Mouse (Mus musculus): ENCODE data around the gene Rbms2. TPM values are rescaled to one million over a fixed set of nuclear protein-coding genes. Genes with fewer than 3 reads are reported as not detected.
A peak's percentile ranks its signal among the peaks of the same experiment; 100 is the strongest.
"Not testable (repeated sequence)": the region's sequence is repeated elsewhere in the genome, so short reads cannot be mapped to it uniquely, and the experiment has no call there.

Rbms2 gene
- total RNA-seq (2015) (9.3 and 13.7 TPM in 2 replicates), total RNA-seq (2017) (2.5 and 7.2 TPM in 2 replicates)

DNA sequence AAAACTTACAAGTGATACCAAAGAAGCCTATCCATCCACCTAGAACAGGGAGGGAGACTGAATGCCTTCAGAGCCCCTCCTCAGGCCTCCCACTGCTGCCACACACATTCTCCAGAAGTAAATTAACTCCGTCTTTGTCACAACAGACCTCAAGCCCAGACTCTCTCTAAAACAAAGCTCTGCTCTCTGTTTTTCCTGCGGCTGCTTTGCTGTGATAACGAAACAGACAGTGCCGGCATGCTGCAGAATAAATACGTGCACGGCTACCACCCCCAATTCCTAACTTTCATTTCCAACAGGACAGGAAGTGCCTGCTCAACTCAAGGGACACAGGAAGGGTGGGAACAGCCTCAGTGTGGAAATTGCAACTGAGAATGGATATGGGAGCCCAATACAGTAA, at the start of gene Rbms2:
Gene Rbms2 (minus strand): TSS at position 309 of the 400 bp plus-strand sequence.
- ATAC-seq (replicated peaks; ENCODE audit: poor library complexity), result peak; percentile 27; the same call in 1 of the 2 replicates

DNA sequence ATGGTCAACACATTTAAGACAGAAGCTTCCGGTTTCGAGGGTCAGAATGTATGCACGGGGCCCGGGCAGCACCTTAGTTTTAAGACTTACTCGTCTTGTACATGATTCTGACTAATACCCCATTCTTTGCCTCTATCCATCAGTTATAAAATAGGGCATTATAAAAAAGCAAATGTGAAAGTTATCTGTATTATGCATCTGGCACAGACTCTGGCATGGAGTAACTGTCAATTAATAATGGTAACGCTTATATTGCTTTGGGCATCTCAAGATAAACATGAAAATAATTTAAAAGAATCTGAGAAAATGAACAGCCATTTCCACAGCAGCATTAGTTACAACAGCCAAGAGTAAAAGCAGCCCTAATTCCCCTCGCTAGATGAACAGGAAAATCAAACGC, 47.9 kb upstream of the Rbms2 start:
- ATAC-seq (replicated peaks; ENCODE audit: poor library complexity), result no peak

GRCm38 (mm10) chr10:128227592-128227991, 47.5 kb upstream of the Rbms2 start:
- peak; percentile 13; the same call in 1 of the 2 replicates for ATAC-seq (replicated peaks; ENCODE audit: poor library complexity)

DNA sequence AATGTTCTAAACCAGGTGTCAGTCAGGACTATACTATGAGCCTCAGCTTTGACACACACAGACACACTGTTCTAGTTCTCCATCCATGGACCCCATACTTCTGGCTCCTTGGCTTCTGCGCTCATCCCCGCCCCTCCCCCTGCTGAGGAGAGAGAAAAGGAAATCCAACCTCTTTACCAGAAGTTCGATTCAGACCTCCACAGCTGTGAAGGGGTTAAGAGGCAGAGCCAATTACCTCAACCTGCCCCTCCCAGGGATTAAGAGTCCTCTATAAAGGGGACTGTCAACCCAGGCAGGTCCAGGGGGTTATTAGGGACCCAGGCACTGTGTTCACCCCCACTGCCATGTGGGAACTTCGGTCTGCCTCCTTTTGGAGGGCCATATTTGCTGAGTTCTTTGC, 45.4 kb upstream of the Rbms2 start, which contains the start of gene Mip:
Gene Mip (plus strand): TSS at position 301 of the 400 bp plus-strand sequence.
- ATAC-seq (replicated peaks; ENCODE audit: poor library complexity), result no peak

GRCm38 (mm10) chr10:128225064-128225463, 45.0 kb upstream of the Rbms2 start:
- no peak for ATAC-seq (replicated peaks; ENCODE audit: poor library complexity)

GRCm38 (mm10) chr10:128221533-128222286, 41.6 kb upstream of the Rbms2 start:
- ATAC-seq (replicated peaks; ENCODE audit: poor library complexity), result no peak

DNA sequence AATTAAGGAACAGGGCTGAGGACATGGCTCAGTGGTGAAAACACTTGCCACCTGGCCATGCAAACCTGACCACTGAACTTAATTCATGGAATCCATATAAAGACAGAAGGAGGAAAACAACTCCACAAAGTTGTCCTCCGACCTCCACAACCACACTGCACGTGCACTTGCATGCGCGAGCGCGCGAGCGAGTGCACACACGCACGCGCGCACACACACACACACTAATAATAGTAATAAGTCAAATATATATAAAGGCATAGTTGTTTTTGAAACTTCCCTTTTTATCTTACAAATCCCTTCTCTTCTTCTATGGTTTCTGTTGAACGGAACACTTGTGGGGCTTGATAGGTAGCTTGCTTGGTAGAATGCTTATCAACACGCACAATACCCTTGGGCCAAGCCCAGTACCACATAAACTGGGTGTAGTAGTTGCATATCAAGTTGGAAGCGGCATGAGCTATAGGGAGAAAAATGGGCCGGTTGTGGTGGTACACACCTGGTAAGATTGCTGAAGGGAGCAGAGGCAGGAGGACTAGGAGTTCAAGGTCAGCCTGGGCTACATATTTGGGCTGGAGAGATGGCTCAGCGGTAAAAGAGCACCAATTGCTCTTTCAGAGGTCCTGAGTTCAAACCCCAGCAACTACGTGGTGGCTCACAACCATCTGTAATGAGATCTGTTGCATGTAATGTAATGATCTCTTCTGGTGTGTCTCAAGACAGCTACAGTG, 38.5 kb upstream of the Rbms2 start:
- peak; percentile 93 for ATAC-seq (replicated peaks; ENCODE audit: poor library complexity)

GRCm38 (mm10) chr10:128214981-128215380, 34.9 kb upstream of the Rbms2 start:
- no peak for ATAC-seq (replicated peaks; ENCODE audit: poor library complexity)

GRCm38 (mm10) chr10:128214112-128214511, 34.0 kb upstream of the Rbms2 start:
- ATAC-seq (replicated peaks; ENCODE audit: poor library complexity), result not testable (repeated sequence)

DNA sequence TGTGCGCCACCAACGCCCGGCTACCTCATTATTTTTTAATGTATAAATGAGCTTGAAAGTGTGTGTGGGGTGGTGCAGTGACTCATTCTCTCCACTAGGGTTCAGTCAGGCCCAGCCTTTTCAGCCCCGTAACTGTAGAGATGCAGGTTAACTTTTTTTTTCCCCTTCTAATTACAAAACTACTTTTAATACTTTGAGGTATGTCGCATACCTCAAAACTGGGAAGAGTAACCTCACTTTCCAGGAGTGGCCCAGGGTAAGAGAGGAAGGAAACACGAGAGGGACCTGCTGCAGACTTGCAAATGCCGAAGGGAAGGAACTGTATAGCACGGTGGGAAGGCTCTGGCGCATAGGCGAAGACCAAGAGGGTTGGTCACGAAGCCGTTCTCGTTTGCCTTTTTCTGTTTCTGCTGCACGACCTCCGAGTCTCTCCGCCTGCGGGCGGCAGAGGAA, 32.8 kb upstream of the Rbms2 start:
- peak; percentile 67 for ATAC-seq (replicated peaks; ENCODE audit: poor library complexity)

DNA sequence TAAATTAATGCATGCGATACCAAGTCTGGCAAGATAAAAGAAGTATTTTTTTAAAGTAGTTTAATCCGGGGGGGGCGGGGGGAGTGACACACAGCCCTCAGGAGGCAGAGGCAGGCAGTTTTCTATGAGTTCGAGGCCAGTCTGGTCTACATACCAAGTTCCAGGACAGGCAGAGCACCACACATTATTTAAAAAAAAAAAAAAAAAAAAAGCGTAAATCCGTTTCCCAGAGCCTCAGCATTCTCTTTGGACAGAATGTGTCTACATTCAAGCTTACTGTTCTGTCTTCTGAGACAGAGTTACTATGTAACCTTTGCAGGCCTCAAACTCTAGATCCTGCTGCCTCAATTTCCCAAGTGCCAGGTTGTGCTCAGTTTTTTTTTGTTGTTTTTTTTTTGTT, 32.1 kb upstream of the Rbms2 start:
- no peak for ATAC-seq (replicated peaks; ENCODE audit: poor library complexity)

DNA sequence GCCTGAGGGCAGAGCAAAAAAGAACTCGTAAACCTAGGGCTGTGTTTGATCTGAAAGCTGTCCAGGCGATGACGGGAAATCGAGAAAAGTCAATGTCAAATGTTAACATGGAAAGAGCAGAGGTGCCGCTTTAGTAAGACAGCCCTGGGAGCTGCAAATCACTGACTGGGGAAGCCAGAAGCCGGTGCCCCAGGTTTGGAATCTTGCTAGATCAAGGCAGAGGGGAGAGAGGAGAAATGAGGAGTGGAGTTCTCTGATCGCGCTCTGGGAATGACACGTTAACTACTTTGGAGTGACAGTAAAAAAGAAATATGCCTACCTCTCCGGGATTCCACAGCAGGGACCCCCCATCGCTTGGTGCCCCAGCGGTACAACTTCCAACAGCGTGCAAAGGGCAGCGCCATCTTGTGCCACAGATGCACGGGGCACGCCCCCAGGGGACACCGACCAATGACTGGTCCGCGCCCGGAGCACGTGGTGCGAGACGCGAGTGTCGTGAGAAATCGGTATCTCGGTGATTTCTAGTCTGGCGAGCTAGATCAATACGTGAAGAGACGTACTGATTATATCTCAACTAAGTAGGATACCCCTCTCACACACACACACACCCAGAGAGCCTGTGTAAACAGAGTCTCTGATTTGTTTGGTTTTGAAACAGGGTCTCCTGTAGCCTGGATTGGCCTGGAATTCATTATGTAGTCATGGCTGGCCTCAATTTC, 31.5 kb upstream of the Rbms2 start, which contains the start of gene Spryd4:
Gene Spryd4 (minus strand): TSS at position 418 of the 719 bp plus-strand sequence.
- peak; percentile 83 for ATAC-seq (replicated peaks; ENCODE audit: poor library complexity)

DNA sequence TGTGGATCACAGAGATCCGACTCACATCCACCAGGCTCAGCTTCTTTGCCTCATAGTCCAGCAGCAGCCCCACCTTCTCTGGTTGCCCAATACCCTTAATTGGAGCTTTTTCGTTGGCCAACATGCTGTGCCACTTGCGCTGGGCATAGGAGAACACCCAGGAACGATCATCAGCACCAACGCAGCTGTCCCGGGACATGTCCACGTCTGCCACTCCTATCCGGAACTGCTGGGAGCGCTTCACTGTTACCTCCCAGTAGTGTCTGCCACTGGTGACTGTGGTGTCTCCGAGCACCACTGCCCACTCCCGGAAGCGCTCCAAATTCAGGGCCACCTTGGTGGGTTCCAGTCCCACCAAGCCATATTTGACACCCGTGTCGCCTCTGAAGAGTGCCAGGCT, 30.9 kb upstream of the Rbms2 start:
- ATAC-seq (replicated peaks; ENCODE audit: poor library complexity), result peak; percentile 21

GRCm38 (mm10) chr10:128210131-128210530, 30.0 kb upstream of the Rbms2 start:
- peak; percentile 49 for ATAC-seq (replicated peaks; ENCODE audit: poor library complexity)

- ATAC-seq (replicated peaks; ENCODE audit: poor library complexity), result no peak
Observed at GRCm38 (mm10) chr10:128209311-128210009, 29.4 kb upstream of the Rbms2 start.

DNA sequence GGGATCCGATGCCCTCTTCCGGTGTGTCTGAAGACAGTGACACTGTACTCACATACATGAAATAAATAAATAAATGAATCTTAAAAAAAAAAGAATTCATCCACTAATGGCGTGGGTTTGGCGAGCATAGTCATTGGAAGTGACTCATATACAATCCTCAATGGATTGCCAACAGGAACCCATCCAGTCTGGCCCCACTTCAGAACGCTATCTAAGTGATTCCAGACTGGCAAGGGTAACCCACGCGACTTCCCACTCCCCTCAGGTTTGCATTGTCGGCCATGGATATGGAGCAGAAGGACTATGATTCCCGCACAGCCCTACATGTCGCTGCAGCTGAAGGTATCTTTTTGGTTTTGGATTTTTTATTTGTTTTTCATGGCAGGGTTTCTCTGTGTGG, 28.2 kb upstream of the Rbms2 start:
- no peak for ATAC-seq (replicated peaks; ENCODE audit: poor library complexity)

DNA sequence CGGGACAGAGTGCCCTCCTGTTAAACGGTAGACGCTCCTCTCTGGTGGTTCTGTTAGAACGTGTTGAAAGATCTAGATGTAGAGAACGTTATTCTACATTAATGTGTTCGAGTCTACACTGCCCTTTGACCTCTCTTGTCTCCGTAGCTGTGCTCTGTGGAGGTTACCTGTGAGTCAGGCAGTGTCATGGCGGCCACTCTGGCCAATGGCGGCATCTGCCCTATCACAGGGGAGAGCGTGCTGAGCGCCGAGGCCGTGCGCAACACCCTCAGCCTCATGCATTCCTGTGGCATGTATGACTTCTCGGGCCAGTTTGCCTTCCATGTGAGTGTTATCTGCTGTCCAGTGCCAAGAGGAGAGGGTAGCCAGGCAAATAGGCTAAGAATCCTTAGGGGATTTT, 24.8 kb upstream of the Rbms2 start:
- ATAC-seq (replicated peaks; ENCODE audit: poor library complexity), result no peak

DNA sequence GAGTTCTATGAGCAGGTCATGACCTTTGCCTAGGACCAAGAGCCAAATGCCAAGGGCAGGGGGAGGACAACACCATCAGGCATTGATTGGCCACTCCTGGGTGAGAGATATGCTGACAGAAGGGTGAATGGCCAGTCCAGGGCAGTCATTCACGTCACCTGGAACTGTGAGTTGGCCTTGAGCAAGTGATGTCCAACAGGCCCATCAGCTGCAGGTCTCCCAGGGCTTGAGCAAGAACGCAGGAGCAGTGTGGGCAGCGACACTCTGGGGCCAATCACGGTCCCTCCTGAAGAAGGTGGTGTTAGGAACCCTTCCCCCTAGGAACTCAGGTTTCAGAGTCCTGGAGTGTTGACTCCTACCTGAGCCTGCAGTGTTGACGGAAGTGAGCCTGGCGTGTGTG, 21.8 kb upstream of the Rbms2 start:
- no peak for ATAC-seq (replicated peaks; ENCODE audit: poor library complexity)

GRCm38 (mm10) chr10:128194551-128195461, 14.7 kb upstream of the Rbms2 start:
- peak; percentile 61 for ATAC-seq (replicated peaks; ENCODE audit: poor library complexity)
